Mouse (Mus musculus): ENCODE data around the gene Olfr601.

- TF ChIP-seq MAFK (IDR thresholded peaks at IDR 0.05; ENCODE audit: insufficient read depth, low read depth, low read length) (no peak), CHD2 (IDR thresholded peaks at IDR 0.05; ENCODE audit: low read depth, low read length) (no peak)
These were observed 12.9 kb downstream of the Olfr601 start, which contains the start of gene Olfr600 for GRCm38 (mm10) chr7:103349569-103349968.
